Mouse (Mus musculus) 416B (cell line): ENCODE data around the gene Inhbe.
"Not testable (repeated sequence)": the region's sequence is repeated elsewhere in the genome, so short reads cannot be mapped to it uniquely, and the experiment has no call there.

Experiments used
- DNase-seq: peaks from one replicate; pipeline ENCODE4 v3.0.0; 2011; ENCODE audit warnings: low read depth

The Inhbe gene

GRCm38 (mm10) chr10:127322669-127323068 lies 31.5 kb downstream of the Inhbe start:
- no peak for DNase-seq

DNA sequence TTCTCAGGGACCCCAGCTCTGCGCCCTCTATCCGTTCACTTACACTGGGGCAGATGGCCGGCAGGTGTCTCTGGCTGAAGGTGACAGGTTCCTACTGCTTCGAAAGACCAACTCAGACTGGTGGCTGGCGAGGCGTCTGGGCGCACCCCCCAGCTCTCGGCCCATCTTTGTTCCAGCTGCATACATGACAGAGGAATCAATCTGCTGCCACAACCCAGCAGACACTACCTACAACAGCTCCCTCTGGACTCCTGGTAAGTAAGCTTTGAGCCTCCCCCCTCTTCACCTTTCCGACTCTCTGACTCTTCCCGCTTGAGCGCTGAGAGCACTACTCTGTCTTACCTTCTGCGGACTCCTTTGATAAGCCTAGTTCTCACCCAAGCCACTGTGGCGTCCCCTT lies 32.0 kb downstream of the Inhbe start:
- no peak for DNase-seq

GRCm38 (mm10) chr10:127321621-127322020 lies 32.6 kb downstream of the Inhbe start, which contains the start of gene Arhgap9:
Gene Arhgap9 (plus strand): TSS chr10:127321964.
- DNase-seq, result no peak

- DNase-seq, result no peak
Observed at GRCm38 (mm10) chr10:127319969-127320368, 34.2 kb downstream of the Inhbe start.

- peak; percentile 37 for DNase-seq
Observed at GRCm38 (mm10) chr10:127318009-127318408, 36.2 kb downstream of the Inhbe start.

GRCm38 (mm10) chr10:127317277-127317676 lies 36.9 kb downstream of the Inhbe start:
- no peak for DNase-seq

DNA sequence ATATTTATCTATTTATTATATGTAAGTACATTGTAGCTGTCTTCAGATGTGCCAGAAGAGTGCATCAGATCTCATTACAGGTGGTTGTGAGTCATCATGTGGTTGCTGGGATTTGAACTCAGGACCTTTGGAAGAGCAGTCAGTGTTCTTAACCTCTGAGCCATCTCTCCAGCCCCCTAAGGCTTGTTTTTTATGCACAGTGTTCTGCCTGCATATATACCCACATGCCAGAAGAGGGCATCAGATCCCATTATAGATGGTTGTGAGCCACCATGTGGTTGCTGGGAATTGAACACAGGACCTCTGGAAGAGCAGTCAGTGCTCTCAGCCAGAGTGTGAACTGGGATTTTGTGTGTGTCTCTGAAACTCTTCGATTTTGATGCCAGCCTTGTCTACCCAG lies 39.3 kb downstream of the Inhbe start:
- not testable (repeated sequence) for DNase-seq

- DNase-seq, result not testable (repeated sequence)
Observed at GRCm38 (mm10) chr10:127313516-127313915, 40.7 kb downstream of the Inhbe start.

DNA sequence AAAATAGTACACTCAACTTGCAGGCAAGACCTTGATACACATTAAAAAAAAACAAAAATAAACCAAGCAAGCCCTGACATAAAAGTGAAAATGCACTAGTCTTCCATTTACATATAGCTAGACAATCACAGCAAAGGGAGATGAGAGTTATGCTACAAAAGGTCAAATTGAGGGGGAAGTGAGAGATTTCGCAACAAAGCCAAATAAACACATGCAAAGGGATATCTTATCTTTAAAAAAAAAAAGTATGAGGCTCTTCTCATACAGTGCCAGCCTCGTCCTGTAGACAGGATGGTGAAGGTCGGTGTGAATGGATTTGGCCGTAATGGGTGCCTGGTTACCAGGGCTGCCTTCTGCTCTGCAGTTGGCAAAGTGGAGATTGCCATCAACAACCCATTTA lies 41.4 kb downstream of the Inhbe start:
- peak; percentile 76 for DNase-seq

DNA sequence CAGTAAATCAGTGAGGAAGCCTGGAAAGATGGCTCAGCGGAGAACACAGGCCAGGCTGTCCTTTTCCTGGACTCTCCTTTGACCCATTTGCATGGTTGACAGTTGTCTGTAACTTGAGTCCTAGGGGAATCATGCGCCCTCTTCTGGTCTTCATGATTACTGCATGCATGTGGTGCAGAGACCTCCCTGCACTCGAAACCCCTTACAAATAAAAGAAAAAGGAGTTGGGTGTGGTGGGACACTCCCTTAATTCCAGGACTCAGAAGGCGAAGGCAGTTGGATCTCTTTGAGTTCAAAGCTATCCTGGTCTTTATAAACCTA lies 41.9 kb downstream of the Inhbe start:
- DNase-seq, result peak; percentile 91

- peak; percentile 97 for DNase-seq
Observed at GRCm38 (mm10) chr10:127311476-127312355, 42.5 kb downstream of the Inhbe start, which contains the start of gene Mars. Gene Mars (minus strand): TSS chr10:127311786.

GRCm38 (mm10) chr10:127310523-127311475 lies 43.4 kb downstream of the Inhbe start:
- peak; percentile 81 for DNase-seq

DNA sequence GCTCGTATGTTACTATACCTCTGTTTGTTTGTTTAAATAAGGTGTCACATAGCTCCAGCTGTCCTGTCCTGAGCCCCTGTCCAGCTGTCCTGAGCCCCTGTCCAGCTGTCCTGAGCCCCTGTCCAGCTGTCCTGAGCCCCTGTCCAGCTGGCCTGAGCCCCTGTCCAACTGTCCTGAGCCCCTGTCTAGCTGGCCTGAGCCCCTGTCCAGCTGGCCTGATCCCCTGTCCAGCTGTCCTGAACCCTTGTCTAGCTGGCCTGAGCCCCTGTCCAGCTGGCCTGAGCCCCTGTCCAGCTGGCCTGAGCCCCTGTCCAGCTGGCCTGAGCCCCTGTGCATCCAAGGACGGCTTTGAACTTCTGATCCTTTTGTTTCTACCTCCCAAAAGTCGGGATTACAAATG lies 45.0 kb downstream of the Inhbe start:
- not testable (repeated sequence) for DNase-seq

GRCm38 (mm10) chr10:127303136-127303535 lies 51.1 kb downstream of the Inhbe start:
- no peak for DNase-seq

DNA sequence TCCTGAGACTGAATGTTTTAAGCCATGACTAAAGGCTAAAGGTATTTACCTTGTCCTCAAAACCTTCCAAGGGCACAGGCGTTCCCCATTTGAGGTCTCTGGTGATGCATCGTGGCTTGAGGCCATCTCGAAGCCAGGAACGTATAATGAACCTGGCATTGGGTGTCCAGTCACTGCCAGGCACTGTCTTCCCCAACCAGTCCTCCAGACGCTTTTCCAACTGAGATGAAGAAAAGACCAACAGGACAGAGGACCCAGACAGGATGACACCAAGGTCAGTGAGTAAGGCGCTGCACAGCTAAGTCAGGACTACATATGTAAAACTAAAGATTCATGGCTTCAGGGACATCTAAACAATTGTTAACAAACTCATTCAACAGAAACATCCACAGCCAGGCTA lies 53.9 kb downstream of the Inhbe start:
- DNase-seq, result no peak
